Mouse (Mus musculus) lung, postnatal 0 days (tissue): ENCODE results near the gene Ubr1.

Source experiments
- CTCF ChIP-seq: IDR thresholded peaks from 2 replicates; pipeline ENCODE4 v1.5.1; 2016; ENCODE audit warnings: antibody characterized with exemption, mild to moderate bottlenecking
- EP300 ChIP-seq: IDR thresholded peaks from 2 replicates; pipeline ENCODE4 v1.6.1; 2016; ENCODE audit warnings: antibody characterized with exemption, mild to moderate bottlenecking, control low read depth

DNA sequence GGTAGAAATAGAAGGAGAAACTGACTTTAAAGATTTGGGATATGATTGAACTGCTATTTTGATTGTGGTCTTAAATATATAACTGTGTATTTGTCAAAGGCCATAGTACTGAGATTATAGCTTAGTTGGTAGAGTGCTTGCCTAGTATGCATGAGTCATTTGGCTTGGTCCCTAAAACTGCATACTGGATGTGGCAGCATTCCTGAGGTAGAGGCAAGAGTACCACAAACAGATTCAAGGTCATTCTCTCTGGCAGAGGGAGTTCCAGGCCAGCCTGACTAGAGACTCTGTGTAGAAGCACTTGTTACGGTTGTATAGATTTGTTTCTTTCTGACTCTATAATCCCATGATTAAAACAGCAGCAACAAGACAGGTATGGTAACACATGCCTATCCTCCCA is 9.3 kb upstream of the Ubr1 start:
- no peak for TF ChIP-seq CTCF
- peak; percentile 25; the same call in 1 of the 2 replicates for TF ChIP-seq EP300
